Mouse (Mus musculus) testis, adult 2 months (tissue): Measurements from ENCODE around the gene Aldh9a1. TPM values are rescaled to one million over a fixed set of nuclear protein-coding genes. Genes with fewer than 3 reads are reported as not detected.

Experiments used
- H3K27ac ChIP-seq: fragments of 200-500 bp; 2 replicates; pipeline ENCODE4 v1.5.1; 2012; ENCODE audit warnings: low read depth, low read length; ENCODE audit not compliant: control insufficient read depth, insufficient read depth
- H3K27me3 ChIP-seq: fragments of 200-500 bp; 2 replicates; pipeline ENCODE4 v1.6.1; 2012; ENCODE audit warnings: mild to moderate bottlenecking, low read length, moderate library complexity; ENCODE audit not compliant: control insufficient read depth, insufficient read depth
- H3K36me3 ChIP-seq: fragments of 200-500 bp; 2 replicates; pipeline ENCODE4 v1.6.1; 2012; ENCODE audit warnings: mild to moderate bottlenecking, low read length; ENCODE audit not compliant: control insufficient read depth, insufficient read depth
- H3K4me1 ChIP-seq: fragments of 200-500 bp; 2 replicates; pipeline ENCODE4 v1.6.1; 2012; ENCODE audit warnings: low read length; ENCODE audit not compliant: control insufficient read depth, insufficient read depth
- H3K4me3 ChIP-seq: fragments of 200-500 bp; 2 replicates; pipeline ENCODE4 v1.5.1; 2012; ENCODE audit warnings: low read depth, mild to moderate bottlenecking, low read length, moderate library complexity, mixed read lengths; ENCODE audit not compliant: control insufficient read depth
- CTCF ChIP-seq: fragments of 200-500 bp; IDR thresholded peaks from 2 replicates; pipeline ENCODE4 v1.5.1; 2012; ENCODE audit warnings: low read depth, mild to moderate bottlenecking, inconsistent platforms, low read length, moderate library complexity; ENCODE audit not compliant: control insufficient read depth, insufficient read depth, insufficient replicate concordance
- POLR2A ChIP-seq: fragments of 200-500 bp; IDR thresholded peaks from 2 replicates; pipeline ENCODE4 v1.6.1; 2012; ENCODE audit warnings: low read depth, mild to moderate bottlenecking, inconsistent platforms, low read length, moderate library complexity; ENCODE audit not compliant: control insufficient read depth
- polyA plus RNA-seq: library from polyadenylated mRNA; depleted of rRNA; stranded (reverse); fragments of >200 nt; gene quantifications from 2 replicates; pipeline ENCODE4 v1.2.3, GENCODE M21; 2012

Aldh9a1 gene
- polyA plus RNA-seq, 1 experiment: 33.6 TPM

DNA sequence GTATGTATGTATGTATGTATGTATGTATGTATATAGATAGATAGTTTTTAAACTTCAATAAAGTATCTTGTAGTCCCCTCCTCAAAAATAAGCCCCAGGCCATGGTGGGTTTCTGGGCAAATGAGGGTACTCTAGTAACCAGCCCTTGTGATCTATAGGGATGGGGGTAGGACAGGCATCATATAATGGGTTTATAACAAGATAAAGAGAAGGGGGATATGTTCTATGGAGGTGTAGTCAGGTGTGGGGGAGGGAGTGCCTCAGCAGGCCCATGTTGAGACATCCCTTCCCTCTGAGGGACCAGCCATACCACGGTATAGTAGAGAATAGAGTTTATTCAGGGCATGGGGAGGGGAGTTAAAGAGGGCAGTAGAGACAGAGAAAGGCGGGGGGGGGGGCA lies 36.7 kb downstream of the Aldh9a1 start:
- no peak for TF ChIP-seq CTCF
- TF ChIP-seq POLR2A: no peak
- no peaks in the 10 kb centered on the region for H3K4me1 ChIP-seq
- no peaks in the 10 kb centered on the region for H3K27me3 ChIP-seq
- H3K4me3 ChIP-seq: no peak overlapping the region
- H3K36me3 ChIP-seq: no peaks in the 10 kb centered on the region
- H3K27ac ChIP-seq: no peak overlapping the region

DNA sequence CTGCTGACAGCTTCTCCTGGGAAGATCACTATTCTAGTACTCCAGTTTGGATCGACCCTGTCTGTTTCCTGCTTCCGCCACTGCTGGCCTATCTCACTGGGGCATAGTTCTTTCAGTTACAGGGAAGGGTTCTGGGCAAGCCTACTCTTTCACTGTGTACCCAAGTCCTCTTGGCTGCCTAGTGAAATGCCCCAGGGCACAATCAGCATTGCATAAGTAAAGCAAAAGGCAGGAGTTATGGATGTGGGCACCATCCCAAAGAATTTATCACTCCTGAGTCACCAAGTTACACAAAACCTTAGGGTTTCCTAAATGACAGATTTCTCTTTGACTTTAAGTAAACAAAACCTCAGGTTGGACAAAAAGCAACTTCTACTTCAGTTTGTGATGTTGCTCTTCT lies 37.5 kb downstream of the Aldh9a1 start:
- Histone ChIP-seq H3K27me3 (no peaks in the 10 kb centered on the region), H3K4me1 (no peaks in the 10 kb centered on the region), H3K36me3 (no peaks in the 10 kb centered on the region), H3K27ac (no peak overlapping the region), H3K4me3 (no peak overlapping the region)
- no peak for TF ChIP-seq CTCF
- no peak for TF ChIP-seq POLR2A

DNA sequence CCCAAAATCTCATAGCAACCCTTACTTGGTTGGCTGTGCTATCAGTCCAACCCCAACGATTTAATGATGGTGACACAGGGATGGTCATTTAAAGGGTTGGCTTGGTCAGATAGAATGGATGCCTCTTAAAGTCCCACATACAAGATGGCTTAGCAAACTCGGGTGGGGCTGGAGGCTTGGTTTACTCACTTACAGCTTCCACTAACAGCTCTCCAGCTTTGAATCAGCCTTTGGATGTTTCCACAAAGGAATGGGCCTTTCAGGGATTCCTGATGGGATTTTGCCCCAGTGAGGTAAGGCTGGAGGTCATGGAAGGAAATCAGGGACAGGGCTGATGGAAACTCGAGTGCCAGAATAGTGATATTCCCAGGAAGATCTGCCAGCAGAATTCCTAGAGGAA lies 38.0 kb downstream of the Aldh9a1 start:
- Histone ChIP-seq H3K27ac (no peak overlapping the region), H3K4me1 (peaks cover 2% of the 10 kb centered on the region; the same call in 1 of the 2 replicates), H3K36me3 (no peaks in the 10 kb centered on the region), H3K27me3 (no peaks in the 10 kb centered on the region), H3K4me3 (no peak overlapping the region)
- TF ChIP-seq CTCF: no peak
- no peak for TF ChIP-seq POLR2A

DNA sequence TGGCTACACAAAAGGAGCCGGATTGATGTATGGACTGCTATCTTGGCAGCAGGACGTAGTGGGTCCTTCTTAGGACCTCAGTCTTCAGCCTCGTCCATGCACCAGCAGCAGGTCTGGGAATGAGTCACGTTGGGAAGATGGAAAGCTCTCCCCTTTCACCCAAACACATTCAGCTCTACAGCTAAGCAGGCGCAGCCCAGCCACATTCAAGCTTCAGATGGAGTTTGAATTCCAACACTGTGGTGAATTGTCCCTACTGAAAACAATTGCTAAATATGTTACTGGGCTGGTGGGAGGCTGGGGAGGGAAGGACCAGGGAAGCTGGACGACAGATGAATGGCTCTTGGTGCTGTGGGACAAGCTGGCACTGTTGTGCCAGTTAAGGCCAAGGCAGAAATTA lies 38.8 kb downstream of the Aldh9a1 start:
- TF ChIP-seq POLR2A (no peak), CTCF (no peak)
- no peaks in the 10 kb centered on the region for H3K27me3 ChIP-seq
- no peak overlapping the region for H3K27ac ChIP-seq
- H3K4me3 ChIP-seq: no peak overlapping the region
- no peaks in the 10 kb centered on the region for H3K36me3 ChIP-seq
- peaks cover 7% of the 10 kb centered on the region for H3K4me1 ChIP-seq

DNA sequence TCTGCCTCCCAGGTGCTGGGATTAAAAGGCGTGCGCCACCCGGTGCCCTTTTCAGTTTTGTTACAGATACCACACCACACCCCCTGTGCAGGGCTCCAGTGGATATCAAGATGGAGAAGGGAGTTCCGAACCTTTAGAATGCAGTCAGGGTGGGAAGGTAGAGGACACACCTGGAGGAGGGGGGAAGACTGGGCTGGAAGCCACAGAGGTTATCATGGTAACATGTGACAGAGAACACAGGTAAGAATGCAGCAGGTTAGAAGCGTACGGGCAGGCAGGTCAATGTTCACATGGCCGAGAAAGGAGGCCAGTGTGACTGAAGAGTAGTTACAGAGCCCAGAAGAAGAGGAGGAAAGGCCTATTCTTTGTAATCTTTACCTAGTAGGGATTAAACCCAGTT lies 39.8 kb downstream of the Aldh9a1 start:
- H3K36me3 ChIP-seq: no peaks in the 10 kb centered on the region
- H3K4me3 ChIP-seq: no peak overlapping the region
- no peaks in the 10 kb centered on the region for H3K27me3 ChIP-seq
- H3K27ac ChIP-seq: no peak overlapping the region
- TF ChIP-seq POLR2A (no peak), CTCF (no peak)
- peaks cover 8% of the 10 kb centered on the region for H3K4me1 ChIP-seq

DNA sequence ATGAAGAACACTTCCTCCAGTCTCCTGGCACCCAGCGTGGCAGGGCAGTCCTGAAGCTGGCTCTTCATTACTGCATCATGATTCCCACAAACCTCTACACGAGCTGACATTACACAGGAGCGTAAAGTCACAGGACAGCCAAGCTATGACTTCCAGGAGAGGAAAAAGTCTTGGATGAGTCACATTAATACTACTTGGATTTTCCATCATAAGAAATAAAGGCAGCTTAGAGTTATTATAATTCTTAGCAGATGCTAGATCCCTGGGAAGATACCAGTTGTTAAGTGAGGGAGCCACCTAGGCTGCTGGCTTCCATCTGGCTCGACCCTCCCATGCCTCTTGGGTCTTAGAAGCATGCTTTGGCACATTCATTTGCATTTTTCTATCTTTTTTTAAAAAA lies 40.6 kb downstream of the Aldh9a1 start:
- Histone ChIP-seq H3K27ac (no peak overlapping the region), H3K36me3 (no peaks in the 10 kb centered on the region), H3K4me1 (peaks cover 9% of the 10 kb centered on the region), H3K4me3 (no peak overlapping the region), H3K27me3 (no peaks in the 10 kb centered on the region)
- TF ChIP-seq CTCF (no peak), POLR2A (no peak)

DNA sequence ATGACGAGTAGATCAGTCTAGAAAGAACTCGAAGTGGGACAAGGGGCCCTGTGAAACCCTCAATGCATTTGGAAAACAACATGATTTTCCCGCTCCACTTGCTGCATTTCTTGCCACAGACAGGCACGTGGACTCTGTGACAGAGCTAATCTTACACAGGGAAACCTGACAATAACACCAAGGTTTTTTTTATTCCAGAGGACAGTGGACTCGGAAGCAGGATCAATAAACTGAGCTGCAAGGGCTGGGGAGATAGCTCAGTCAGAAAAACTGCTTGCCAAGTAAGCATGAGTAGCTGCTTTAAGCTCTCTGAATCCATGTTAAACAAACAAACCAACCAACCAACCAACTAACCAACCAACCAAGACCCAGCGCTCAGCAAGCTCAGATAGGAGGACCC lies 41.5 kb downstream of the Aldh9a1 start:
- TF ChIP-seq CTCF: no peak
- no peak for TF ChIP-seq POLR2A
- Histone ChIP-seq H3K4me1 (peaks cover 9% of the 10 kb centered on the region), H3K36me3 (no peaks in the 10 kb centered on the region), H3K27ac (no peak overlapping the region), H3K27me3 (no peaks in the 10 kb centered on the region), H3K4me3 (no peak overlapping the region)
